Mouse (Mus musculus) limb, embryonic 15.5 days (tissue): ENCODE results near the gene Tmem43. TPM values are rescaled to one million over a fixed set of nuclear protein-coding genes. Genes with fewer than 3 reads are reported as not detected.

ENCODE experiments used
- ATAC-seq: fragments of 200-750 bp; cut with Nextera tagmentation; 2 replicates; pipeline ENCODE4 v1.8.0; 2017; ENCODE audit warnings: low read depth, moderate TSS enrichment; ENCODE audit not compliant: insufficient number of reproducible peaks, low FRiP score, low TSS enrichment
- H3K27ac ChIP-seq: fragments of 300-500 bp; sonication (generic); 2 replicates; pipeline ENCODE4 v1.5.1; 2015; ENCODE audit warnings: moderate library complexity, mild to moderate bottlenecking, inconsistent platforms
- H3K27me3 ChIP-seq: fragments of 300-500 bp; sonication (generic); 2 replicates; pipeline ENCODE4 v1.6.1; 2015; ENCODE audit warnings: inconsistent platforms
- H3K36me3 ChIP-seq: fragments of 300-500 bp; sonication (generic); 2 replicates; pipeline ENCODE4 v1.6.1; 2015; ENCODE audit warnings: inconsistent platforms
- H3K4me1 ChIP-seq: fragments of 300-500 bp; sonication (generic); 2 replicates; pipeline ENCODE4 v1.6.1; 2015; ENCODE audit warnings: inconsistent platforms
- H3K4me2 ChIP-seq: fragments of 300-500 bp; sonication (generic); 2 replicates; pipeline ENCODE4 v1.6.1; 2015; ENCODE audit warnings: mild to moderate bottlenecking, inconsistent platforms
- H3K4me3 ChIP-seq: fragments of 300-500 bp; sonication (generic); 2 replicates; pipeline ENCODE4 v1.5.1; 2015; ENCODE audit warnings: mild to moderate bottlenecking, inconsistent platforms
- H3K9ac ChIP-seq: fragments of 300-500 bp; sonication (generic); 2 replicates; pipeline ENCODE4 v1.6.1; 2015; ENCODE audit warnings: inconsistent platforms
- H3K9me3 ChIP-seq: fragments of 300-500 bp; sonication (generic); 2 replicates; pipeline ENCODE4 v1.6.1; 2016; ENCODE audit warnings: inconsistent platforms
- WGBS: fragments of 180-500 bp; shearing (Covaris S2); methylation state at CpG from one replicate; pipeline ENCODE4 v1.1.7; 2015; 5-methylcytosine and 5-hydroxymethylcytosine counted together
- polyA plus RNA-seq: library from polyadenylated mRNA; unstranded; fragments of >200 nt; fragmentation: Nextera tagmentation; extraction: Ambion mirVana; gene quantifications from 2 replicates; pipeline ENCODE4 v1.2.1, GENCODE M21; 2015

Tmem43 gene
- polyA plus RNA-seq, result 81.3 and 89.9 TPM in 2 replicates

DNA sequence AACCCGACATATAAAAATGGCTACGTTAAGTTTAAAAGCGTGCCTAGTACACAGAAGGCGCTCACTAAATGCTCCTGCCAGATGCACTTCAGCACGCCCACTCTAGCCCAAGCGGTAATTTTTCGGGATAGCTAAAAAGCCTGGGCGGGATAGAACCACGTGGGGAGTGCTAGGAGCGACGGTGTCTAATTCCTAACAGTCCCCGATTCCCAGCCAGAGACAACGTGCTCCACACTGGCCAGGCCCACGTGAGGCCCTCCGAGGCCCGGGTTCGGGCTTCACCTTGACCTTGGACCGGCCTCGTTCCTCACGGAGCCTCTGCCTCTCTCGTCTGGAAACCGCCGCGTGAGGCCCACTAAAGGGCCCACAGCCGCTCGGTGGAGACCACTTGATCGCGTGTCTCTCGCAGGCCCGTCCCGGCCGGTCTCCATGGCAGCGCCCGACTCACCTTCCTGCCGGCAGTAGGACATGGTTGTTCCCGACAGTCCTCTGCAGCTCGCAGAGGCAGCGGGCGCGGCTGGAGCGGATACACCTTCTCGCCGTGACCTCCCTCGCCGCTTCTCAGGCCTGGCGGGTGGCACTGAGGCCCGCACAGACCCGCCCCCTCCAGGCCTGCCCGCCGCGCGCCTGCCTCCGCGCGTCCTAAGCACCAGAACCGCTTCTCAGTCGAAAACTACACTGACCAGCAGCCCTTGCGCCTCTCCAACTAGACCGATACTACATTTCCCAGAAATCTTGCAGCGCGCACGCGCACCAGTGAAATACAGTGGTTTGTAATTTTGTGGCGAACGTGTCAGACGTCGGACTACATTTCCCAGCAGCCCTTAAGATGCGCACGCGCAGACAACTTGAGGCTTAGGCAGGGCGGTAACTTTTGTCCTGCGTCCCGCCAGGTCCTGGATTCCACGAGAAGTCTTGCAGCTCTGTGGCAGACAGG lies at the start of gene Tmem43, which contains the start of gene Chchd4:
TSS of gene Tmem43 (plus strand) at position 836 of the 937 bp plus-strand sequence.
TSS of gene Chchd4 (minus strand) at position 679 of the 937 bp plus-strand sequence.
- peak within 1 kb of the TSS; percentile 76 for H3K9ac ChIP-seq
- no peaks in the 10 kb centered on the region for H3K9me3 ChIP-seq
- no peaks in the 10 kb centered on the region for H3K27me3 ChIP-seq
- H3K36me3 ChIP-seq, result peaks cover 46% of the 10 kb centered on the region
- H3K4me1 ChIP-seq, result peaks cover 21% of the 10 kb centered on the region
- peak within 1 kb of the TSS; percentile 79 for H3K4me3 ChIP-seq
- under 1% methylated on average over 74 of the region's 74 CpGs for WGBS
- H3K27ac ChIP-seq, result peak within 1 kb of the TSS; percentile 88
- peak within 1 kb of the TSS; percentile 76 for H3K4me2 ChIP-seq
- peak; percentile 96 for ATAC-seq

DNA sequence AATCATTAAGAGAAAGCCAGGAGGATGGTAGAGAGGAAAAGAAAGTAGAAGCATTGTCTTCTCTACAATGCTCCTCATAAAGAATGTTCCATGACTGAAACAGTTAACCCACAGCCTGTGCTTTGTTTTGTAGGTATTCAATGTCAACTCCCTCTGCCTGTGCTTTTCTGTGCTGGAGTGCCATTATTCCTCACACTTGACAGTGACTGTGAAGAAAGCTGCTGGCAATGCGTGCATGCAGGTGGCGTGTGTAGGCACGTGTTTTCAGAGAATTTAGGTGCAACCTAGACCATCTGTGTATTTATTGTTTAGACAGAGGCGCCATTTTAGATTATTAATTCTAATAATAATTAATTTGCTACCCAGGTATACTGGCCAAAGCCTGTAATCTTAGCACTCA lies 49.4 kb upstream of the Tmem43 start:
- 60% methylated on average over 4 of the region's 4 CpGs for WGBS
- no peak overlapping the region for H3K4me3 ChIP-seq

DNA sequence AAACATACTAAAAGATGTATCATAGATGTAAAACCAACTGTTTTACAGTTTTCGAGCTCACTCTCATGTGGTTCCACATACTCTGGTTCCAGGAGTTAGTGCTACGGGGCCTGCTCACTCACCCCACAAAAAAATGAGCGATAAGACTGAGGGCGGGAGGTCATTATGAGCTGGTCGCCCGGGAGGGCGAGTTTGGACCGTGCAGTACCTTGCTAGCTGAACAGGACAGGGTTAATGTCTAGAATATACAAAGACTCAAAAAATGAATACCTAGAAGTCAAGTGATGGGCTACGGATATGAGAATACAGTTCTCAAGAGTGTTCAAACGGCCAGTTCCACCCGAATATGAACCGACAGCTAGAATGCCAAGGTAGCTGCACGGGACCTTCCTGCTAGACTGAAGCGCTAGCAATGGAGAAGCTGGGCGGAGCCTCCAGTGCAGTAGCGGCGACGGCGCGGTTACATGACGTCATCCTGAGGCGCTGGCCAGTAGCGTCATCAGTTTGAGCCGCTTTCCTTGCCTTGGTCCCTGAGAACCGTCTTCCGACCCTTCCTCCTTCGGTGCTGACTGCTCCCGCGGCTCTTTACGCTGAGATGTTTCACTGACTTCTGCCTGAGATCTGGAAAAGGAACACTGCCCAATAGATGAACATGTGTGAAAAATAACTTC lies 32.9 kb upstream of the Tmem43 start:
- peak overlapping the region; percentile 53 for H3K9ac ChIP-seq
- H3K36me3 ChIP-seq, result no peaks in the 10 kb centered on the region
- peak; percentile 89 for ATAC-seq
- H3K27ac ChIP-seq, result peak overlapping the region; percentile 77
- H3K4me1 ChIP-seq, result peaks cover 5% of the 10 kb centered on the region
- H3K4me3 ChIP-seq, result peak overlapping the region; percentile 63
- H3K9me3 ChIP-seq, result no peaks in the 10 kb centered on the region
- 2% methylated on average over 30 of the region's 30 CpGs for WGBS
- H3K27me3 ChIP-seq, result peaks cover 12% of the 10 kb centered on the region; the same call in 1 of the 2 replicates
- peak overlapping the region; percentile 91 for H3K4me2 ChIP-seq

More for the DNA sequence above, 49.4 kb upstream of the Tmem43 start:
- Histone ChIP-seq H3K36me3 (no peaks in the 10 kb centered on the region), H3K27me3 (peaks cover 7% of the 10 kb centered on the region; the same call in 1 of the 2 replicates), H3K4me1 (no peaks in the 10 kb centered on the region), H3K9ac (no peak overlapping the region), H3K9me3 (no peaks in the 10 kb centered on the region), H3K4me2 (no peak overlapping the region), H3K27ac (no peak overlapping the region)
- no peak for ATAC-seq

DNA sequence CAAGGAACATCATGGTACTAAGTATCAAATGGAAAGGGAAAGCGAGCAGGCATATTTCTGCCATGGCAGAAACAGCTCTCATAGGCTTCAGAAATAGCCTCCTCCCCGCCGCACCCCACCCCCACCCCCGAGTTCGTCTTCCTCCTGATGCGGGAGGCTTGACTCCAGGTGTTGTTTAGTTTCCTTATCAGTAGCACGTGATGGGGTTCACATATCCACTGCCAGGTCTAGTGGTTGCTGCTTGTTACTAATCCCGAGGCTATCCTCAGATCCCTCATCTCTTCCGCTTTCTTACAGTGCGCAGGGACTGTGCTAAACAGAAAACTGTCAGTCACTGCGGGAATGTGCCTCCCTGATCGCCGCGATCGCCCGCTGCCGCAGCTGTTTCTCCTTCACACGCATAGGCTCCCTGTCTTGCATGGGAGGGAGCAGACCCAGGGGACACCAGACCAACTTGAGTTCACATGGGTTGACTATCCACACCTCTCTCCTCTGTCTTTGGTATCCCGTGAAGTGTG lies 32.3 kb upstream of the Tmem43 start:
- Histone ChIP-seq H3K36me3 (no peaks in the 10 kb centered on the region), H3K27me3 (peaks cover 12% of the 10 kb centered on the region; the same call in 1 of the 2 replicates), H3K4me2 (peak overlapping the region; percentile 91), H3K9me3 (no peaks in the 10 kb centered on the region), H3K4me1 (peaks cover 5% of the 10 kb centered on the region), H3K9ac (peak overlapping the region; percentile 53), H3K4me3 (peak overlapping the region; percentile 63), H3K27ac (peak overlapping the region; percentile 77)
- ATAC-seq, result no peak
- WGBS, result 4% methylated on average over 19 of the region's 19 CpGs

DNA sequence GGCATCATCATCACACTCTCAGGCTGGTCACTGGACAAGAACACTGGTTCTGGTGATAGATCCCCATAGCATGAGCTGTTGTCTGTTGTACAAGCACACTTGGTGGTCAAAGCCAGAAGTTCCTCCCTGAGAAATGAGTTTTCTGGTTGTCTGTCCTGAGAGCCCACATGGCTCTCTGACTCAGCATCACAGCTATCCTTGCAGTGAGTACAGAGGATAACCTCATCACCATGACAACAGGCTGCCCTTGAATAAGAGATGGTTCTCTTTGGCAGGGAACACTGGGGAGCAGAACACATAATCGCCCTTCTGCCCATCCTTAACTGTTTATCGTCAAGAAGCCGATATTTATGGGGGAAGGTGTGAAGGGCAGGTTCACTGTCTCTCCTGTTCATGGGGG lies 28.2 kb upstream of the Tmem43 start:
- Histone ChIP-seq H3K27ac (no peak overlapping the region), H3K4me2 (no peak overlapping the region), H3K27me3 (0 out of 2 replicates have a peak, but pooled peaks cover 4% of the 10 kb centered on the region), H3K9me3 (no peaks in the 10 kb centered on the region), H3K4me1 (peaks cover 5% of the 10 kb centered on the region), H3K9ac (no peak overlapping the region), H3K4me3 (no peak overlapping the region), H3K36me3 (no peaks in the 10 kb centered on the region)
- WGBS, result 75% methylated on average over 3 of the region's 3 CpGs
- no peak for ATAC-seq

DNA sequence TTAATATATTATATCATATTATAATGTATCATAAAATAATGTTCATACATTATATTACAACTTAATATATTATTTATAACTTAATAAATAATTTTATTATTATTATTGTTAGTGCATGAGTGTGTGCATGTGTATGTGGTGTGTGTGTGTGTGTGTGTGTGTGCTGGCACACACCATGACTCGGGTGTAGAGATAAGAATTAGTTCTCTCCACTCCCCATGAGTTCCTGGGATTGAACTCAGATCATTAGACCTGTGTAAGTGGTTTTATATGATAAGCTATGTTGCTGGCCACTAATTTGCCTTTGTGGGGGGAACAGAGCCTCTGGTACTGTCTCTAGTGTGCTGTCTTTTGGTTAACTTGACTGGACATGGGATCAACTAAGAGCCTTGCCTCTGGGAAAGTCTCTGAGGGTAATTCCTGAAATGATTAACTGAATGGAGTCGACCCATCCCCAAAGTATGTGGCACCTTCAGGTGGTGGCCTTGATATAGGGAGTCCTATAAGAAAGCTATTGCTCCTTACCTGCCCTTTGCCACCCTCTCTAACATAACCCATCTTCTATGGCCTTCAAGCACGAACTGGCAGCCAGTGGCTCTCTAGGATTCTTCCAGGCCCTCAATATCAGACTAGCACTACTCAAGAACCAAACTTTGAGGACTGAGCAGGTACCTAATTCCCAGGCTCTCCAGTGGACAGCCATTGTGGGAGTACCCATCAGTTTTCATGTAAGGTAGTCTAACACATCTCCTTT lies 23.9 kb upstream of the Tmem43 start:
- Histone ChIP-seq H3K4me3 (no peak overlapping the region), H3K4me2 (no peak overlapping the region), H3K9me3 (no peaks in the 10 kb centered on the region), H3K27me3 (0 out of 2 replicates have a peak, but pooled peaks cover 4% of the 10 kb centered on the region), H3K27ac (no peak overlapping the region), H3K9ac (no peak overlapping the region), H3K4me1 (no peaks in the 10 kb centered on the region), H3K36me3 (no peaks in the 10 kb centered on the region)
- no peak for ATAC-seq
- 43% methylated on average over 3 of the region's 3 CpGs for WGBS

DNA sequence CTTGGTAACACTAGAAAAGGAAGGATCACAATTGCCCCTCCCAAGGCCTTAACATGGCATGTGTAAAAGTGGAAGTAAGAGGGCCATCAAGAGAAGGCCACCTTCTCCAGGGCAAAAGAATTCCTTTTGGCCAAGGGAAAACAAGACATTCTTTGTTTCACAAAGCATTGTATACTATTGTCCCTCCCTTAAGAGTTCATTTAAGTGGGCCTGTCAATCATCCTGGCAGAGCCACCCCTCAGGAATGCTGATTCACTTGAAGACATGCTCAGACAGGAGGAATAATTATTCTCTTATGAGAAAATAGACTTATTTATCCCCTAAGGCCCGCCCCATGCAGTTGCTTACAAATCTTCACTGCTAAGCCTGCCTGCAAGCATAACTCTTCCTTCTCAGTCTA lies 21.4 kb upstream of the Tmem43 start:
- H3K36me3 ChIP-seq, result no peaks in the 10 kb centered on the region
- no peak overlapping the region for H3K4me2 ChIP-seq
- ATAC-seq, result no peak
- no peak overlapping the region for H3K4me3 ChIP-seq
- no peaks in the 10 kb centered on the region for H3K4me1 ChIP-seq
- H3K9ac ChIP-seq, result no peak overlapping the region
- H3K9me3 ChIP-seq, result no peaks in the 10 kb centered on the region
- no peak overlapping the region for H3K27ac ChIP-seq
- no peaks in the 10 kb centered on the region for H3K27me3 ChIP-seq
- 48% methylated on average over 1 of the region's 1 CpGs for WGBS

DNA sequence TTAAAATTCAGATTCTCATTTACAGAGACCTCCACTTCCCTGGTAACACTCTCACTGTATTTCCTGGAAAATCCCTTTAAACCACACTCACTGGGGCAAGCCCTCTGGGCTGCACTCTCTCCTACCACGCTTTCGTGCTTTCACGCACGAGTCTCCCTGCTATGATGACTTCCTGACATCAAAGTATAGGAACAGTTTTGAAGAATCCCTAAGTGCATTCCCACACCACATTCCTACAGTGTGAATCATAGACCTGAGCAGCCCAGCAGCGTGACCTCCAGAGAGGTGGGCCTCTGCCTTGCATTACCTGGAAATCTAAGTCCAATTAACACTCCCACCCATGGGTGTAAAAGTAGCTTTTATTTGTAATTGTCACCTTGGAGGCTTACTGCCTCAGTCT lies 19.0 kb upstream of the Tmem43 start:
- Histone ChIP-seq H3K4me3 (no peak overlapping the region), H3K4me2 (no peak overlapping the region), H3K4me1 (no peaks in the 10 kb centered on the region), H3K9me3 (no peaks in the 10 kb centered on the region), H3K27ac (no peak overlapping the region), H3K36me3 (no peaks in the 10 kb centered on the region), H3K27me3 (no peaks in the 10 kb centered on the region), H3K9ac (no peak overlapping the region)
- 32% methylated on average over 5 of the region's 5 CpGs for whole genome bisulfite sequencing
- ATAC-seq, result no peak

DNA sequence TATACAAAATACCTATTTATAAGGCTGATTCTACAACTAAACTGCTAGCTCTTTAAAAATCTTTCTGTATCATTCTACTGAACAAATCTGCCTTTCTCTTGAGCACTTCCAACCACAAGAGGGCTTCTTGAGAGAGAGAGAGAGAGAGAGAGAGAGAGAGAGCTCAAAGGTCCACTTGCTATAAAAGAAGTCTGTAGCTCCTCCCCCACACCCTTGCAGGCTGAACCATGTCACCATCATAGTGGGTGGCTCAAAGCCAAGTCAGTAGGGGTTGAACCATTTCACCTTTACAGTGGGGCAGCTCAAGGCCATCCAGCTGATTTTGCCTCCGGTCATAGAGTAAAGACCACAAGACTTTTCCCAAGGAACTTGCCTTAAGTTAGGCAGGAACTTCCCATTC lies 14.0 kb upstream of the Tmem43 start:
- Histone ChIP-seq H3K9me3 (no peaks in the 10 kb centered on the region), H3K27ac (no peak overlapping the region), H3K9ac (no peak overlapping the region), H3K4me2 (no peak overlapping the region), H3K4me3 (no peak overlapping the region), H3K27me3 (no peaks in the 10 kb centered on the region), H3K36me3 (peaks cover 19% of the 10 kb centered on the region), H3K4me1 (no peaks in the 10 kb centered on the region)
- ATAC-seq, result no peak
- WGBS, result 93% methylated on average over 1 of the region's 1 CpGs

DNA sequence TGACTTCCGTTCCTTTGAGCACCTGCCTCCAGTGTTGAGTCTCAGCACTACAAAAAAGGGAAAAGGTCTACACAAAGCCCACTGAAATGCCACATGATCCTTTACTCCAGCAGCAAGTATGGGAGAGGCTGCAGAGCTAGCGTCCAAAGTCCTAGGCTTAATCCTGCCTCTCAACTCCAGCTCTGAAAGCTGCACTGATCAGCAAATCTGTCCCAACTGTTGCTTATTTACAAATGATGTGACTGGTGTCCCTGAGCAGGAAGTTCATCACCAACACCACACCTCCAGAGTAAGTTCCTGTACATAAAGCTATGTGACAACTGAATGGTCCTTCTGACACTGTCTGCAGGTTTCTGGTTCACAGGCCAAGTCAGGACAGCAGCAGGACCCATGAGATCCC lies 7.7 kb upstream of the Tmem43 start:
- Histone ChIP-seq H3K9ac (no peak overlapping the region), H3K4me2 (no peak overlapping the region), H3K27me3 (no peaks in the 10 kb centered on the region), H3K9me3 (no peaks in the 10 kb centered on the region), H3K4me3 (no peak overlapping the region), H3K4me1 (no peaks in the 10 kb centered on the region), H3K36me3 (peaks cover 78% of the 10 kb centered on the region), H3K27ac (no peak overlapping the region)
- 94% methylated on average over 2 of the region's 2 CpGs for WGBS
- no peak for ATAC-seq

DNA sequence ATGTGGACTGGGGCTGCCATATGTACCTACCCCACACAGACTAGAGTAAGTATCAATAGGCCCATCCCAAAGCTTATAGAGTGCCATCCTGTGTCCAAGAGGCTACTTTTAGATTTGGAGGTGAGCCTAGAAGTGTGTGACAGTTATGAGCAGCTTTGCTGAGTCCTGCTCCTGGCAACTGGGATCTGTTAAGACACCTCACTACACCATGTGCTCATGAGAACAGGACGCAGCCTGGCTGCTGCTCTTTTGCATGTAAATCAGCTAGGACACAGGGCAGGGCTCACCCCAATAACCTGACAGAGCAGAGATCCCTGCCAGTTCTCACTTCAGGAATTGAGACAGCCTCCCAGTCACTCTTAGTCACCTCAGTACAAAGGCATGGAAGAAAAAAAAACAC lies 6.4 kb upstream of the Tmem43 start:
- H3K36me3 ChIP-seq, result peaks cover 80% of the 10 kb centered on the region
- no peak overlapping the region for H3K9ac ChIP-seq
- peaks cover 6% of the 10 kb centered on the region for H3K4me1 ChIP-seq
- H3K4me2 ChIP-seq, result no peak overlapping the region
- 82% methylated on average over 1 of the region's 1 CpGs for WGBS
- H3K27me3 ChIP-seq, result no peaks in the 10 kb centered on the region
- H3K9me3 ChIP-seq, result no peaks in the 10 kb centered on the region
- no peak overlapping the region for H3K27ac ChIP-seq
- no peak overlapping the region for H3K4me3 ChIP-seq
- ATAC-seq, result no peak
